Mouse (Mus musculus) liver, embryonic 15.5 days (tissue): ENCODE measurements around the gene Nfic. TPM values are rescaled to one million over a fixed set of nuclear protein-coding genes. Genes with fewer than 3 reads are reported as not detected.
"Not testable (repeated sequence)": the region's sequence is repeated elsewhere in the genome, so short reads cannot be mapped to it uniquely, and the experiment has no call there.

Experiments used
- ATAC-seq: fragments of 200-750 bp; cut with Nextera tagmentation; 2 replicates; pipeline ENCODE4 v1.8.0; 2017; ENCODE audit warnings: moderate number of reproducible peaks, mild to moderate bottlenecking, moderate library complexity; ENCODE audit not compliant: insufficient read depth
- H3K27ac ChIP-seq: fragments of 300-500 bp; sonication (generic); replicated peaks from 2 replicates; pipeline ENCODE4 v1.5.1; 2015; ENCODE audit warnings: mild to moderate bottlenecking, inconsistent platforms
- H3K27me3 ChIP-seq: fragments of 300-500 bp; sonication (generic); 2 replicates; pipeline ENCODE4 v1.6.1; 2015; ENCODE audit warnings: mild to moderate bottlenecking, inconsistent platforms
- H3K36me3 ChIP-seq: fragments of 300-500 bp; sonication (generic); replicated peaks from 2 replicates; pipeline ENCODE4 v1.6.1; 2015; ENCODE audit warnings: moderate library complexity, mild to moderate bottlenecking, inconsistent platforms
- H3K4me1 ChIP-seq: fragments of 300-500 bp; sonication (generic); replicated peaks from 2 replicates; pipeline ENCODE4 v1.6.1; 2015; ENCODE audit warnings: inconsistent platforms
- H3K4me2 ChIP-seq: fragments of 300-500 bp; sonication (generic); 2 replicates; pipeline ENCODE4 v1.6.1; 2015; ENCODE audit warnings: moderate library complexity, mild to moderate bottlenecking, inconsistent platforms
- H3K4me3 ChIP-seq: fragments of 300-500 bp; sonication (generic); replicated peaks from 2 replicates; pipeline ENCODE4 v1.5.1; 2015; ENCODE audit warnings: mild to moderate bottlenecking, inconsistent platforms
- H3K9ac ChIP-seq: fragments of 300-500 bp; sonication (generic); 2 replicates; pipeline ENCODE4 v1.6.1; 2015; ENCODE audit warnings: moderate library complexity, mild to moderate bottlenecking, inconsistent platforms
- H3K9me3 ChIP-seq: fragments of 300-500 bp; sonication (generic); replicated peaks from 2 replicates; pipeline ENCODE4 v1.6.1; 2016; ENCODE audit warnings: inconsistent platforms
- WGBS: fragments of 180-500 bp; shearing (Covaris S2); methylation state at CpG from one replicate; pipeline ENCODE4 v1.1.7; 2015; ENCODE audit warnings: mixed read lengths; ENCODE audit not compliant: insufficient replicate concordance; 5-methylcytosine and 5-hydroxymethylcytosine counted together
- polyA plus RNA-seq: library from polyadenylated mRNA; unstranded; fragments of >200 nt; fragmentation: Nextera tagmentation; extraction: Ambion mirVana; gene quantifications from 2 replicates; pipeline ENCODE4 v1.2.1, GENCODE M21; 2015

Nfic gene
- polyA plus RNA-seq, 1 experiment from 2014 or later = 11.5 TPM

DNA sequence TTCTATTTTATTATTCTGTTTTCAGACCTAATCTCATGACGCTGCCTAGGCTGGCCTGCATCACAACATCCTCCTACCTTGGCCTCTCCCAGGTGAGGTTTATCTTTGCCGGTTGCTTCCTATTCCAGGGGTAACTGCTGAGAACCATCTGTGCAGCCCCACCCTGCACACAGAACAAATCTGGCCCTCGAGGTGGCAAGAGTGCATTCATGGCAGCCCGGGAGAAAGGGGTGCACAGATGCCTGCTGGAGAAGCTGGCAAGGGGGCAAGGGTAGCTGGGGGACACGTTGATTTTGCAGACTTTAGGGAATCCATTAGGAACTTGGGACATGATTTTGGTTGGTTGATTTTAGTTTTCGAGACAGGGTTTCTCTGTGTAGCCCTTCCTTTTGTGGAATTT is 2.8 kb upstream of the Nfic start:
- Histone ChIP-seq H3K9me3 (no peaks in the 10 kb centered on the region), H3K36me3 (no peaks in the 10 kb centered on the region), H3K4me3 (no peak overlapping the region), H3K27ac (no peak overlapping the region), H3K27me3 (peaks cover 100% of the 10 kb centered on the region), H3K9ac (no peak overlapping the region), H3K4me1 (peaks cover 19% of the 10 kb centered on the region; the same call in 1 of the 2 replicates), H3K4me2 (no peak overlapping the region)
- WGBS = 52% methylated on average over 6 of the region's 6 CpGs
- ATAC-seq = no peak

- H3K27ac ChIP-seq = no peak overlapping the region
- H3K9me3 ChIP-seq = no peaks in the 10 kb centered on the region
- H3K36me3 ChIP-seq = no peaks in the 10 kb centered on the region
- peaks cover 100% of the 10 kb centered on the region for H3K27me3 ChIP-seq
- H3K9ac ChIP-seq = no peak overlapping the region
- no peak for ATAC-seq
- H3K4me3 ChIP-seq = no peak overlapping the region
- 76% methylated on average over 8 of the region's 8 CpGs for WGBS
- H3K4me1 ChIP-seq = peaks cover 22% of the 10 kb centered on the region; the same call in 1 of the 2 replicates
- no peak overlapping the region for H3K4me2 ChIP-seq
Measured at GRCm38 (mm10) chr10:81457624-81458023, 2.2 kb upstream of the Nfic start.

DNA sequence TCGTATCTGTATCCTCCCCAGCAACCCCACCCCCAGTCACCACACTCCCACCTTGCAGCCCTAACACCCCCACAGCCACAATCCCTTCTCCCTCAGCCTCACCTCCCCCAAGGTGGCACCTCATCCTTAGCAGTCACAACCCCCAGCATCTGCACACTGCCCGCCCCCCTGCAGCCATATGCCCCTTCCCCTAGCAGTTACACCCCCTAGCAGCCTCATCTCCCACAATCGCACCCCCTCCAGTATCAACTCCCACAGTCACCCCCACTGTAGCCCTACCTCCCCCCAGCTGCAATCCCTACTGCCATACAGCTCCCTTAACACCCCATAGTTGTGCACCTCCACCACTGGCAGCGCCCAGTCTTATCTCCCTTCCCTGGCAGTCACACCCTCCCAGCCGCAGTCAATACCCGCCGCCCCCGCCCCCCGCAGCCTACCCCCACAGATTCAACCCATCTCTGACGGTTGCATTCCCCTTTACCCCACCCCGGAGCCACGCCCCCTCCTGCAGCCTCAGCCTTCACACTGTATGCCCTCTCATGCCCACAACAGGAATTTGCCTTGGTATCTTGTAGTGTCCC is 1.6 kb upstream of the Nfic start:
- H3K27ac ChIP-seq = no peak overlapping the region
- no peak overlapping the region for H3K4me3 ChIP-seq
- H3K4me1 ChIP-seq = peaks cover 18% of the 10 kb centered on the region; the same call in 1 of the 2 replicates
- peak; percentile 34; the same call in 1 of the 2 replicates for ATAC-seq
- no peaks in the 10 kb centered on the region for H3K9me3 ChIP-seq
- no peak overlapping the region for H3K9ac ChIP-seq
- H3K4me2 ChIP-seq = no peak overlapping the region
- WGBS = 14% methylated on average over 12 of the region's 12 CpGs
- no peaks in the 10 kb centered on the region for H3K36me3 ChIP-seq
- peaks cover 100% of the 10 kb centered on the region for H3K27me3 ChIP-seq

- Histone ChIP-seq H3K9ac (no peak overlapping the region), H3K4me3 (no peak overlapping the region), H3K27ac (no peak overlapping the region), H3K27me3 (peaks cover 100% of the 10 kb centered on the region), H3K9me3 (no peaks in the 10 kb centered on the region), H3K4me1 (peaks cover 12% of the 10 kb centered on the region; the same call in 1 of the 2 replicates), H3K4me2 (no peak overlapping the region), H3K36me3 (no peaks in the 10 kb centered on the region)
- 53% methylated on average over 2 of the region's 2 CpGs for WGBS
- no peak for ATAC-seq
Measured at GRCm38 (mm10) chr10:81454106-81454505, 1.3 kb downstream of the Nfic start.

DNA sequence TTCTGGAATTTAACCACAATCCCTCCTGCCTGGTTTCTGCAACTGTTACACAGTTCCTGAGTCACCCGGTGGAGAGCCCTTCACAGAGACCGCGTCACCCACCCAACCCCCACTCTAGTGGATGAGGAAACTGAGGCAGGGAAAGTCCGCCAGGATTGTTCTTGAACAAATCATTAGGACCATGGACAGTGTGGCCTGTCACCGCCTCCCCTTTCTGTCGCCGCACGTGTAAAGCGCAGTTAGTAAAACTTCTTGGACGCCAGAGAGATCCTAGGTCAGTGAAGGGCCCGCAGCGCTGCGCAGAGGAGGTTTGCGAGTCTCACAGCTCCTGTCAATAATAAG is 2.5 kb downstream of the Nfic start:
- 3% methylated on average over 14 of the region's 14 CpGs for whole genome bisulfite sequencing
- no peak for ATAC-seq
- H3K4me2 ChIP-seq = no peak overlapping the region

DNA sequence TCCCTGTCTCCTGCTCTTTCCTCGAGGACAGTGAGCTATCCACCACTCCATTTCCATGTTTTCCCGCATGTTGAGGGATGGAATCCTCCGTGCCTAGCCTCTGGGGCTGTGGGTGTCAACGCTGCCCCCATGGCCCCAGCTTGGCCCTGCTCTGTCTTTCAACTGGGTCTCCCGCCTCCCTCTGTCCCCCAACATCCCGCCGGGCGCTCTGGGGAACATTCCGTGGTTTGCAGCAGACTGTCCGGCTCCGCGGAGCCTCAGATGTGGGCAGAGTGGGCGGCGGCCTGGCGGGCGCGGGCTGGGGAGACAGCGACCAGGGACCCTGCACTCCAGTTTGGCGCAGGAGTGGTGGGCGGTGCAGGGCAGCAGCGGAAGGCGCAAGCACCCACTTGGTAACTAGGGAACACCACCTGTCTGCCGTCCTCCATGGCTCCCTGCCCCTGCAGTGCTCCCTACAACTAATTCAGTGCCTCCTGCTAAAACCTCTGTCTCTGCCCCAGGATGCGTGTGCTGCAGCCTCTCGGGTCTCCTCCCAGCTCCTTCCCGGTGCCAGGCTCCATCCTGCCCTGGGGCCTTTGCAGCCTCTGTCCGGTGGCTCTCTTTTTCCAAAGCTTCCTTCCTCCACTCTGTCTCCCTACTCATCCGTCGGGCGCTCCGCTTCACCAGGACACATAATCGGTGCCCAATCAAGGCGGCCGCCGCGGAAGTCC is 3.0 kb downstream of the Nfic start:
- Histone ChIP-seq H3K36me3 (no peaks in the 10 kb centered on the region), H3K27ac (no peak overlapping the region), H3K9me3 (no peaks in the 10 kb centered on the region), H3K9ac (no peak overlapping the region), H3K27me3 (peaks cover 91% of the 10 kb centered on the region), H3K4me1 (peaks cover 11% of the 10 kb centered on the region; the same call in 1 of the 2 replicates), H3K4me2 (no peak overlapping the region), H3K4me3 (no peak overlapping the region)
- WGBS = 7% methylated on average over 36 of the region's 36 CpGs
- ATAC-seq = no peak

More for the DNA sequence above, 2.5 kb downstream of the Nfic start:
- Histone ChIP-seq H3K9me3 (no peaks in the 10 kb centered on the region), H3K36me3 (no peaks in the 10 kb centered on the region), H3K4me1 (peaks cover 12% of the 10 kb centered on the region; the same call in 1 of the 2 replicates), H3K9ac (no peak overlapping the region), H3K27ac (no peak overlapping the region), H3K27me3 (peaks cover 93% of the 10 kb centered on the region), H3K4me3 (no peak overlapping the region)

GRCm38 (mm10) chr10:81451365-81451745 is 4.1 kb downstream of the Nfic start:
- Histone ChIP-seq H3K4me1 (0 out of 2 replicates have a peak, but pooled peaks cover 3% of the 10 kb centered on the region), H3K27ac (no peak overlapping the region), H3K27me3 (peaks cover 87% of the 10 kb centered on the region), H3K9me3 (no peaks in the 10 kb centered on the region), H3K9ac (no peak overlapping the region), H3K4me2 (no peak overlapping the region), H3K4me3 (no peak overlapping the region), H3K36me3 (no peaks in the 10 kb centered on the region)
- no peak for ATAC-seq
- 32% methylated on average over 6 of the region's 6 CpGs for WGBS

- Histone ChIP-seq H3K27ac (no peak overlapping the region), H3K27me3 (peaks cover 82% of the 10 kb centered on the region), H3K9ac (no peak overlapping the region), H3K4me2 (no peak overlapping the region), H3K36me3 (no peaks in the 10 kb centered on the region), H3K9me3 (no peaks in the 10 kb centered on the region), H3K4me1 (0 out of 2 replicates have a peak, but pooled peaks cover 3% of the 10 kb centered on the region), H3K4me3 (no peak overlapping the region)
- WGBS = 45% methylated on average over 9 of the region's 9 CpGs
- ATAC-seq = no peak
Measured at GRCm38 (mm10) chr10:81450641-81451364, 4.6 kb downstream of the Nfic start.

GRCm38 (mm10) chr10:81450140-81450539 is 5.3 kb downstream of the Nfic start:
- Histone ChIP-seq H3K9ac (no peak overlapping the region), H3K27ac (no peak overlapping the region), H3K27me3 (peaks cover 75% of the 10 kb centered on the region), H3K4me2 (no peak overlapping the region), H3K4me1 (0 out of 2 replicates have a peak, but pooled peaks cover 3% of the 10 kb centered on the region), H3K4me3 (no peak overlapping the region), H3K9me3 (no peaks in the 10 kb centered on the region), H3K36me3 (no peaks in the 10 kb centered on the region)
- WGBS = 1% methylated on average over 7 of the region's 7 CpGs
- 0 out of 2 replicates have a peak, but pooled peaks have one; percentile 34 for ATAC-seq

- H3K9ac ChIP-seq, H3K27ac ChIP-seq, H3K4me3 ChIP-seq, ATAC-seq, H3K36me3 ChIP-seq, H3K4me2 ChIP-seq, H3K9me3 ChIP-seq, H3K4me1 ChIP-seq: not testable (repeated sequence)
- 12% methylated on average over 2 of the region's 2 CpGs for WGBS
- H3K27me3 ChIP-seq = peaks cover 47% of the 10 kb centered on the region
Measured at GRCm38 (mm10) chr10:81445516-81445915, 9.9 kb downstream of the Nfic start.

- no peak overlapping the region for H3K27ac ChIP-seq
- H3K9me3 ChIP-seq = no peaks in the 10 kb centered on the region
- no peak overlapping the region for H3K4me2 ChIP-seq
- no peaks in the 10 kb centered on the region for H3K4me1 ChIP-seq
- no peaks in the 10 kb centered on the region for H3K36me3 ChIP-seq
- H3K27me3 ChIP-seq = peaks cover 23% of the 10 kb centered on the region
- H3K4me3 ChIP-seq = no peak overlapping the region
- no peak overlapping the region for H3K9ac ChIP-seq
- ATAC-seq = no peak
Measured at GRCm38 (mm10) chr10:81441019-81441418, 14.4 kb downstream of the Nfic start.
